Mouse (Mus musculus): Measurements from ENCODE around the gene Adck1. TPM values are rescaled to one million over a fixed set of nuclear protein-coding genes. Genes with fewer than 3 reads are reported as not detected.

Gene Adck1
- total RNA-seq, 2 experiments from 2014 or later, result 2.0 to 2.3 TPM

- ATAC-seq (replicated peaks; ENCODE audit: low FRiP score, poor library complexity, severe bottlenecking), result no peak
Observed at GRCm38 (mm10) chr12:88419912-88420621, 59.7 kb downstream of the Adck1 start.

GRCm38 (mm10) chr12:88426926-88427325 is 66.6 kb downstream of the Adck1 start:
- ATAC-seq (replicated peaks; ENCODE audit: low FRiP score, poor library complexity, severe bottlenecking), result no peak

GRCm38 (mm10) chr12:88428735-88429134 is 68.4 kb downstream of the Adck1 start:
- no peak for ATAC-seq (replicated peaks; ENCODE audit: low FRiP score, poor library complexity, severe bottlenecking)

- ATAC-seq (replicated peaks; ENCODE audit: low FRiP score, poor library complexity, severe bottlenecking), result no peak
Observed at GRCm38 (mm10) chr12:88432277-88432676, 71.9 kb downstream of the Adck1 start.

GRCm38 (mm10) chr12:88433171-88433570 is 72.8 kb downstream of the Adck1 start:
- no peak for ATAC-seq (replicated peaks; ENCODE audit: low FRiP score, poor library complexity, severe bottlenecking)

GRCm38 (mm10) chr12:88436962-88437750 is 76.8 kb downstream of the Adck1 start:
- no peak for ATAC-seq (replicated peaks; ENCODE audit: low FRiP score, poor library complexity, severe bottlenecking)

GRCm38 (mm10) chr12:88441922-88442809 is 81.8 kb downstream of the Adck1 start:
- no peak for ATAC-seq (replicated peaks; ENCODE audit: low FRiP score, poor library complexity, severe bottlenecking)

- ATAC-seq (replicated peaks; ENCODE audit: low FRiP score, poor library complexity, severe bottlenecking), result no peak
Observed at GRCm38 (mm10) chr12:88444040-88444439, 83.7 kb downstream of the Adck1 start.

- no peak for ATAC-seq (replicated peaks; ENCODE audit: low FRiP score, poor library complexity, severe bottlenecking)
Observed at GRCm38 (mm10) chr12:88445471-88445870, 85.1 kb downstream of the Adck1 start.

- no peak for ATAC-seq (replicated peaks; ENCODE audit: low FRiP score, poor library complexity, severe bottlenecking)
Observed at GRCm38 (mm10) chr12:88450658-88451563, 90.6 kb downstream of the Adck1 start.

GRCm38 (mm10) chr12:88454701-88455410 is 94.5 kb downstream of the Adck1 start:
- ATAC-seq (replicated peaks; ENCODE audit: low FRiP score, poor library complexity, severe bottlenecking), result no peak

- ATAC-seq (replicated peaks; ENCODE audit: low FRiP score, poor library complexity, severe bottlenecking), result no peak
Observed at GRCm38 (mm10) chr12:88457021-88457420, 96.7 kb downstream of the Adck1 start.

- ATAC-seq (replicated peaks; ENCODE audit: low FRiP score, poor library complexity, severe bottlenecking), result no peak
Observed at GRCm38 (mm10) chr12:88458936-88459335, 98.6 kb downstream of the Adck1 start.

- ATAC-seq (replicated peaks; ENCODE audit: low FRiP score, poor library complexity, severe bottlenecking), result no peak
Observed at GRCm38 (mm10) chr12:88459461-88459860, 99.1 kb downstream of the Adck1 start.

- no peak for ATAC-seq (replicated peaks; ENCODE audit: low FRiP score, poor library complexity, severe bottlenecking)
Observed at GRCm38 (mm10) chr12:88461026-88461425, 100.7 kb downstream of the Adck1 start.

GRCm38 (mm10) chr12:88463588-88464290 is 103.4 kb downstream of the Adck1 start:
- ATAC-seq (replicated peaks; ENCODE audit: low FRiP score, poor library complexity, severe bottlenecking), result no peak

GRCm38 (mm10) chr12:88466801-88467200 is 106.4 kb downstream of the Adck1 start:
- no peak for ATAC-seq (replicated peaks; ENCODE audit: low FRiP score, poor library complexity, severe bottlenecking)

GRCm38 (mm10) chr12:88467257-88467656 is 106.9 kb downstream of the Adck1 start:
- ATAC-seq (replicated peaks; ENCODE audit: low FRiP score, poor library complexity, severe bottlenecking), result no peak
